Mouse (Mus musculus) megakaryocyte progenitor cell, adult 5-6 weeks (primary cell): ENCODE data around the gene Ptcd2. TPM values are rescaled to one million over a fixed set of nuclear protein-coding genes. Genes with fewer than 3 reads are reported as not detected.

Experiments used
- ATAC-seq: replicated peaks from 2 replicates; pipeline ENCODE4 v1.8.0; 2016; ENCODE audit warnings: mild to moderate bottlenecking, moderate TSS enrichment, inconsistent platforms; ENCODE audit not compliant: poor library complexity
- total RNA-seq, 2 experiments: library from RNA; stranded (forward) in 1 of 2; stranded (reverse) in 1 of 2; fragments of 157-497, 149-512 nt in 1 of 2; fragments of 200-1000 nt in 1 of 2; gene quantifications; 2 replicates each; pipeline versions ENCODE4 v1.2.3 to v1.2.4; 2015 to 2017

The Ptcd2 gene
- total RNA-seq (2015) (43.6 and 48.4 TPM in 2 replicates), total RNA-seq (2017) (64.4 and 73.5 TPM in 2 replicates)

DNA sequence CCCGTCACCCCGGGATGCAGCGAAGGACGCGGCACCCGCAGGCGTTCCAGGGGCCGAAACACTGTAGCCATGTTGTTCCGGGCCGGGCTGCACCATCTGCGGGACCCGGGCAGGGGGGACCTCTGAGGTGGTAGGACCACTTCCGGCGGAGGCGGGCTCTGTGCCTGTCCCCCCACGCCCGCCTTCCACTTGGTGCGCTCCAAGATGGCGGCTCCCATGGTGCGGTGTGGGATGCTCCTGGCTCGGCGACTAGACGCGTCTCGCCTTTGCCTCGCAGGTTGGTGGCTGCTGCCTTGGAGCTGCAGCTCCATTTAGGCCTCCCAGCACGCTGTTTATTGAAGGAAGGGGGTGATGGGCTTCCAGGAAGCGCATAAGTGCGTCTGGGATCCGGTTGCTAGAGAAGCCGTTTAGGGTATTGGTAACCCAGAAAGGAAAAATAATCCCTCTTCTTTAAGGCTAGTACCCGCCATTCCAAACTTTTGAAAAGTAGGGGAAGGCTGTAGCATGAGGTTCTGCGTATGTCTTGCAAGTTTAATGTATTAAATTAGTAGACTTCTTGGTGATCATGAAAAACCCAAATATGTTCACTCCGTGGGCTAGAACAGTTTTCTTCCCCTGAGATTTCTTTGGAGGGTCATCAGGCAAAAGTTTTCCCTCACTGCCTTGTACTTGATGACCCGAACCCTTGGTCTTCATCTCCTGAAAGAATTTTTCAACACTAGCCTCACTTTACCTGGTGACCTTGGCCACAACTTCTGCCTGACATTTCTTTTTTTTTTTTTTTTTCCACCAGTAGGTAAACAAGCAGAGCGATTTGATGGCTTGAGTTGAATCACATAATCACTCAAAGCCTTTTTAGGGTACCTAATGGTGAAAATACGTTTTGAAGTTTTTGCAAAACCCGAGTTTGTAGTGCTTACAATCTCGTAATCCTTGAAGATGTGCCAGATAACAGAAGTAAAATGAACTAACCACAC lies at the start of gene Ptcd2, which contains the start of gene Mrps27:
Gene Ptcd2, minus strand, starts transcription at position 107 of the 977 bp plus-strand sequence.
Gene Mrps27, plus strand, starts transcription at position 188 of the 977 bp plus-strand sequence.
- ATAC-seq: peak; percentile 99

DNA sequence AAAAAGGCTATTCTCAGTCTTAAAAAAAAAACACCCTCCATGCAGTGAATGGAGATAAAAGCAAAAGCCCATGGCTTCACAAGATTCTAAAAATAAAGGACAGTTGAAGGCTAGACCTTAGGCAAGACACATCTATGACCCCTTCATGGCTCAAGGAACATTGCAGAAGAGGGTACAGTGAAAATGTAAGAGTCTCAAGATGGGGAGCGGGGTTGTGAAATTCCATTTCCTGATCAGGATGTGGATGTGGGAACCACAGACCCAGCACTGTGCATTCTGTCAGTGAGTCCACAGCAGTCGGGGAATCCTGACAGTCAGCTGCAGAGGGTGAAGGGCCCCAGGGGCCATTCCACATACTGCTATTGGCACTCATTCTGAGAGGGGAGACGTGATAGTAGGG lies 48.6 kb upstream of the Ptcd2 start:
- peak; percentile 88 for ATAC-seq

DNA sequence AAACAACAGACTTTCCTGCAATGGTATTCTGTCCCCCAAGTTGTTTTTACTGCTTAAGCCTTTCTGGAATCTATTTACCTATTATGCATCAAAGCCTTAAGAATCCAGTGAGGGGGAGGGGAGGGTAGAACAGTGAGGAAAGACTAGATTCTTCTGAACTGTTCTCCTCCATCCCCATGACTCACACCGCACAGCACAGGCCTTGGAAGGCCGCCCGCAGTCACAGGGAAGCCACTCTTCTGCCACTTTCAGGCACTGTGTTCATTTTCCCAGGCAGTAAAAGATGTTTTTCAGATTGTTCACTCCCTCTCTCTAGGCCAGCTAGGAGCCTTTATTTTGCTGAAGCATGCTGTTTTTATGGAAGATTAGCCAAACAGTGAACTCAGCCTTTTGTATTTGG lies 46.9 kb upstream of the Ptcd2 start:
- no peak for ATAC-seq

DNA sequence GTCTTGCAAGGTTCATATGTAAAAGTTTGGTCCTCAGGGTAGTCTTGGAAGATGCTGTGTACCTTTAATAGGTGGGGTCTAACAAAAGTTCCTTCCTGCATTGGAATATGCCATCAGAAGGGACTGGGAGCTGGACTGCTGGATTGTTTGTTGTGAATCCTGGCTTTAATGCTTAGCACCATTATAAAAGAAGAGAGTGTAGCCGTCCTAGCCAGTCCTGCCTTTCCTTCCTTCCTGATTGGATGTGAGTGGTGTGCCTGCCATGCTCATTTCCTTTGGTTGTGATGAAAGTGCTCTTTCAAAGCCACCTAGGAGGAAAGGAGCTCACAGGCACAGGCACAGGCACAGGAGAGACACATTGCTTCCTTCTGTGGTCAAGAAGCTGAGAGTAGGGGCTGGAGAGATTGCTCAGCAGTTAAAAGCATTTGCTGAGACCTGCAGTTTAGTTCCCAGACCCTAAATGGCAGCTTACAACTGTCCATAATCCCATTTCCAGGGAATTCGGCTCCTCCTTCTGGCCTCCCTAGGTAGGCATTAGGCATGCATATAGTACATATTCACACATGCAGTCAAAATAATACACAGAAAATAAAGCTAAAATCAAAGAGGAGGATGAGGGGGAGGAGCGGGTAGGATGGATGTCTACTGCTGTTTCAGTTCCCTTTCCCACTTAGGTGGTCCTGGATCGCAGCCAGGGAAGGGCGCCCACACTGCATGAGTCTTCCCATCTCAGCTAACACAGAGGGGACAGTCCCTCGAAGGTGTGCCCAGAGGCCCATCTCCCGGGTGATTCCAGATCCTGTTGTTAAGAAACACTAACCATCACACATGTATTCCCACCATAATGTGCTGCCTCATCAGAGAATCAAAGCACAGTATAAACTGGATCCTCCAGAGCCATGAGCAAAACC lies 43.7 kb upstream of the Ptcd2 start:
- peak; percentile 40 for ATAC-seq

DNA sequence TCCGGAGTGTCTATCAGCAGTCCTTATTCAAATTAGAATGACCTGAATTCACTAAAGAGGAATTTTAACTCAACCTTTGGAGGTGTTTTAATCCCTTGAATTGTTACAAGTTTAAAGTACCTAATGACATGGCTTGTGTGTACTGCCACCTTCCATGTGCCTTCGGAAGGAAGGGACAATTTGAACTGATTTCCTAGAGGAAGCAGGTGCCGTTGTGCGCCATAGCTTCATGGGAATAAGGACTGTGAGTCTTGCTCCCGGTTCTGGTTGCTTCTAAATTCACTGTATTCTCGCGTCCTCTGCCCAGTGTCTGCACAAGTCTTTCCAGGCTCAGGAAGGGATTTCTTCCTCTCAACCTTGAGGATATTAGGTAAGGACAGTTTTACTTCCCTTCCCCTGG lies 41.8 kb upstream of the Ptcd2 start:
- ATAC-seq: no peak

DNA sequence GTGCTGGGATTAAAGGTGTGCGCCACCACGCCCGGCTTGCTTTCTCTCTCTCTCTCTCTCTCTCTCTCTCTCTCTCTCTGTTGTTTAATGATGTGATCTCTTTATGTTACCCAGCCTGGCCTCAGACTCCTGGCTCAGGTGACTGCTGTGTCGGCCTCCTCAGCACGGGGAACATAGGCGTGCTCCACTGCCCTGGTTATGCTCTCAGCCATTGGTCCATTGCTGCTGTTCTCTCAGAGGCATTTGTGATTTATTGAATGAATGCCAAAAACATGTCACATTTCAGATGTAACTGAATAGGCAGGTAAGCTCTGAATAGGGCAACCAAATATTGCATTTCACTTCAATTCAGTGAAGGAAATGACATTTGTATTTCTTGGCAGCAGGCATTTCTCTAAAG lies 41.4 kb upstream of the Ptcd2 start:
- ATAC-seq: no peak

DNA sequence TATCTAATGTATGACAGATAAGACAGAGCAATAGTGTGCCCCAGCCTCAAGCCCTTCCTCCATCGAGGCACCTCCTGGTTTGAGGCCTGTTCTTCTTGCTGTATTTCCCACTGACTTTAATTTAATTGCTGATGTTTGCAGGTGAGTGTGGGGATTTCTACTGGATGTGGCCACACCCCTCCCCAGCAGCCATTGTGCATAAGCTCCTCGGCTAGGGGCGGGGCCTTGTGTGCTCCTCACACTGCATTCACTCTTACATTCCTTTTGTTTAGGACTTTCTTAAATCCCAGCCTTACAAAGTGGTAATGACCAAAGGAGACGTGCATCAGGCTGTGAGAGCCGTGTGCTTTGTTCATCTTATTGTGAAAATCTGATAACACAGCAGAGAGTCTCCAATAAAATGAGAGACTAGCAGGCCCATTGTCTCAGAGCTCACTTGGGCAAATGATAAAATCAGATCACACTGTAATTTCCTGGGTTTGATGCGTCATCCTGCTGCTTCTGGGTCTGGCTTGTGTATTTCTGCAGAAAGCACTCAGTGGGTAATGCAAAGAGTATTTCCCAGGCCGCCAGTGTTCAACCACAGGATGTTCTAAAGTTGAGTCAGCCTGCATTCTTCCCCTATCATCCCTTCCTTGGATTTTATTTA lies 40.2 kb upstream of the Ptcd2 start:
- no peak for ATAC-seq

DNA sequence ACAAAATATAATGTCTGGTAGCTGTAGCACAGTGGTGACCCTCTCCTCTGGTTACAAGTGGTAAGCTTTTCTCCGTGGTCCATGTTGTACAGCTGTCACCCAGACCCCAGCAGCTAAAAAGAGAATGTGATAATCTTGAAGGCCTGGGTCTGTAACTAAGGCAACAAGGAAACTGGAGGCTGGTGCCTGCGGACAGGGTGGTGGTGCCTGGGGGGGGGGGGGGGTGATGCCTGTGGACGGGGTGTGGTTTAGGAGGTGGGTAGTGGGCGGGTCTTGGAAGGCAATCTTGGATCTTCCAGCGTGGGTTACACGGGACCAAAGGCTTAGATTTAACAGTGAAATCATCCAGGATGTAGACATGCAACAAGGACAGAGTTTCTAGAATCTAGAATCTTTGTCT lies 37.9 kb upstream of the Ptcd2 start:
- ATAC-seq: no peak

DNA sequence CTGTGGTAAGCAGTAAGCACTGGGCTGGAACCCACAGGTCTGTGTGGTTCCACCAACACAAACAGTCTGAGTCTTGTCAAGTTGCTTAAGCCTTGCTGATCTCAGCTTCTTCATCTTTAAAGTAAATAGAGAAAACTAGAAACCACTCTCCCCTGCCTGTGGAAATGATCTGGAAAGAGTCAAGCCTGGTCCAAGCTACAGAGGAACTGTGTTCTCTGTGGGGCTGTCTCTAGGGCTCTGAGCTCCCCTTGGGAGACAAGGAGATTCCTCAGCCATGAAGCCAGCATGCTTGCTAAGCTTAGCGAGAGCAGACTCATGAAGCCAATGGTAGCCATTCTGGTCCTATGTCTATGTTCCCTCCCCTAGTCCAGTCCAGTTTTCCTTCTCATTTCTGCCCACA lies 33.7 kb upstream of the Ptcd2 start:
- no peak for ATAC-seq

DNA sequence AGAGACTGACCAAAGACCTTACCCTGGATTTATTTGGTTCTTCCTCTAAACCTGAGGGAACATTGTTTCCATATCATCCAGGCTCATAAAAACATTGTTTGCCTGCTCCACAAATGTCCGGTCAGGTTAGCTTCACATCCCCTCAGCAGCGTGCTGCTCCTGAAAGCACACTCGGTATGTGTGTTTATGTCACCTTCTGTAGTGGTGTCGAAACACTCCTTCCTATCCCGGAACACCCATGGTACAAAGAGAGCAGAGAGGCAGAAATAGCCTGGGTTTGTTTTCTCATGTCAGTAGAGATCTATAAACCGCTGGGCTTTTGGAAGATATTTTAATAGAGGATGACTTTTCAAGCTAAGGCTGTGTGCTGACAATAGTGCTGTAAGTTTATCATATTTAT lies 32.5 kb upstream of the Ptcd2 start:
- no peak for ATAC-seq

DNA sequence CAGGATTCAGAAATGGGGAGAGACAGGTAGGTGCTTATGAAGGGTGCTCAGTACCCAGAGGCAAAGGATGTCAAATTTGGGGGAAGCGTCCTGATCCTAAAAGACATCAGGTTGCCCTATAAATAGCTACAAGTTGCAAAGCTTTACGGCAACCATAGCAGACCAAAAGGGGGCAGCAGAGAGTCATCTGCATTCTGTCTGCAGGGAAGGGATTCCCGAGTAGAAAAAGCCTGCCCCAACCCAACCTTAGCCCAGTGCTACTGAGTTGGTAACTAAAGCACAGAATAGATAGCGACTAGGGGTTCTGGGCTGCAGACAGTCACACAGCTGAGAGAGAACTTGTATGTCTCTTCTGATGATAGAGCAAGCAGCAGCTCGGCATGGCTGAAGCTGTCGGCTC lies 31.0 kb upstream of the Ptcd2 start:
- peak; percentile 88 for ATAC-seq

DNA sequence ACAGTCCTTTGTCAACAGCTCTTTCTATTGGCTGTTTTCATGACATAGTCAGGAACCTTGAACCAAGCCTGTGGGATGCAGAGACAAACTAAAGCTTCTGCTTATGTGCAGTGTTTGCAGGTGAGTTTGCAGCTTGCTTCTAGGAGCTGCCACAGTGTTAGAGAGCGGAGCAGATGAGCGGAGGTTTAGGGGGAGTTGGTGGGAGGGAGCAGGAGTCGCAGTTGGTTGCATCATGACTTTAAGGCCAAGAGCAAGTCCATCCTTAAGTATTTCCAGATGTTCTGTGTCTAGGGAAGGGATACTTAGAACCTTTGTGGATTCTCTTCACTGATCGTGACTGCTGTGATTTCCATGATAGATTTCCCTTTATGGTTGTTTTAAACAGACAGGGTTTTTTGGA lies 29.7 kb upstream of the Ptcd2 start:
- ATAC-seq: no peak

DNA sequence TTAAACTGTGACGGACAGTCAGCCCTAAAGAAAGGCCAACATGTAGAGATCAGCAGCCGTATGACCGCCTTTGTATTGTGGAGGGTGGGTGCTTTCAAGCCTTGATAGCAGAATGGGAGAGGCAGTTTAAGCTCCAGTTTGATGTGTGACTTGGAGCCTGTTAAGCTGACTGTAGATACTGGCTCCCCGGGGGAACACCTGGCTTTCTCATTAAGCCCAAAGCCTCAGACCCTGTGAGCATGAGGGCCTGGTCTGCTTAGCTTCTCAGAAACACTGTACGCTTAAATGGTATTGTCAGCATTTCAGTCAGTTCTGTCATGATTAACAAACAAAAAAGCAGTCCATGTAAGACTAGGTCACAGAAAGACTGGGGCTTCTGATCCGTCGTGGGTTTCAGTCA lies 29.2 kb upstream of the Ptcd2 start:
- ATAC-seq: no peak

DNA sequence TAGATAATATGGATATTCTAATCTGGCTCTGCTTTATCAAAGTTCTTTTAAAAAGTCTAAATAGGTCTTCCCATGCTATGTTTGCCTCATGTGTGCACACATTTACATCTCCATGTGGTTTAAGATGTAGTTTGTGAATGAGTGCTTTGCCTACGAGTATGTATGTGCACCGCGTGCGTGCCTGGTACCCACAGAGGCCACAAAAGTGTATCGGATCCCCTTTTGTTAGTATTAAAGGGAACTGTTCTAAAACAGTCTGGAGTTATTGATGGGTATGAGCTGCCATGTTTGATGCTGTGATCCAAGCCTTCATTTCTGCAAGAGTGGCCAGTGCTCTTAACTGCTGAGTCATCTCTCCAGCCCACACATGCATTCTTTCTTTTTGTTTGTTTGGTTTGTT lies 26.8 kb upstream of the Ptcd2 start:
- ATAC-seq: no peak

DNA sequence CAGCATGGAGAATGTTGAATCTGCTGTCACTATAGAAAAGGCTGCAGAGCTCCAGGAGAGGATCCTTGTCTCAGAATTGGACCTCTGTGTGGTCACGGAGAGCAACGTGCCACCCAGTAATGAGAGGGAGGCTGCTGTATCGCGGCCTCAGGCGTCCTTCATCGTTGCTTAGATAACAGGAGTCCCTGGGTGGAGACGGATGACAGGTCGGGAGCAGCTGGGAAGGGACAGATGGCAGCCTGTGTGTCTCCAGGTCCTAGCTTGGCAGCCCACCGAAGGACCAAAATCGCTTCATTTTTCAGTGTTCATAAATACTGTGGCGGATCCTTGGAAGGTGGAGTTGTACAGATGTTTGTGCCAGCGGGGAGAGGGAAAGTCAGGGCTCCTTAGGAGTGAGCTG lies 24.6 kb upstream of the Ptcd2 start:
- ATAC-seq: no peak

DNA sequence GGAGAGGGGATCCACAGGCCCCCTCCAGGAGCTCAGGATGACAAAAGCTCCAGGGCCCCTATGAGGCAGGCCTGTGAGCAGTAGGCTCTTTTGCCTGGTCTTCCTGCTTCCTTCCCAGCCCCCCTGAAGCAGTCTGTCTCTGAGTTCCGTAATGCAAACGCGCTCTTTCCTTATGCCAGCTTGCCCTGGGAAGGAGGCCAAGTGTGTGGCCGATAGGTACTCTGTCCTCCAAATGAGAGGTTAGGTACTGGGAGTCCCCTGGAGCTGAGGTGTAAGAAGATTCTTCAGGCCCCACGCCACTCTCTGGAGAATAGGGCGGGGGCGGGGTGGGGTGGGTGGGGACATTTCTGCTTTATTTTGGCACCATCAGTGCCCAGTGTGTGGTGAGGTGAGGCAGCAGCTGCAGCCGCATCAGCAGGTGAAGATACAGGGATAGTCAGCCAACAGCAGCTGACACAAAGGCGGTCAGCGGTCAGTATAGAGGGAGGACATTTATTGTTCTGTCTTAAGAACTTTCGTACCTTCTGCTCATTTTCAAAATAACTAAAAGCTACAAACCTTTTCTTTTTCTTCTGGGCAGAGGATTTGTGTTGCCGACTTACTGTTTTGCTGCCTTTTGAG lies 23.2 kb upstream of the Ptcd2 start:
- ATAC-seq: no peak

DNA sequence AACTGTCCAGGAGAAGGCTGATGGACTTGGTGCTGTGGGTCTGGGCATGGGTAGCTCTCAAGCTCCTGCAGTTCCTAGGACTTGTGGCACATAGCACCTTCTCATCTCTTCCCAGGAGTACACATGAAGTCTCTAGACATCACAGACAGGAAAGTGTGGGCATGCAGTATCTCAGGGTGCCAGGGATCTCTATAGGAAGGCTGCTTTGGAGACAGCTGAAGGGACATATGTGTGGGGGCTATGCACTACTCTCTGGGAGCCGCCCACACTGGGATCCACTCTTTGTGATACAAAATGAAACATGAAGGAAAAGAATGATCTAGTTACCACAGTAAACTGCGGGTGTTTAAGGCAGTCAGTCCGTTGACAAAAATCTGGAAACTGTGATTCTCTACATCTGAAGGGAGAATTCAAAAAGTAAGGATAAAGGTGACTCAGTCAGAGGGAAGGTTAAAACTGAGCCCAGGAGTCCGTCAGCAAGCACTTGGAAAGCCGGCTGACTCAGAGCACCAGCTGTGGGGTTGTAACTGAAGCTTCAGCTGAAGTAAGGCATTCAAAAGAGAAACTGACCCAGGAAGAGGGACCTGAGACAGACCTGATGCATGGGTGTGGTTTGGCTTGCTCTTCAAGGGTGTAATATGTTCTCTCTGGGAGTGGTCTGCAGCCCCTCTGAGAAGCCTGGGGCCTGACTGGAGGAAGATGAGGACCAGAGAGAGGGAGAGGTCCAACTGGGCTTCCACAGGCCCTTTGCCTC lies 22.1 kb upstream of the Ptcd2 start:
- no peak for ATAC-seq

DNA sequence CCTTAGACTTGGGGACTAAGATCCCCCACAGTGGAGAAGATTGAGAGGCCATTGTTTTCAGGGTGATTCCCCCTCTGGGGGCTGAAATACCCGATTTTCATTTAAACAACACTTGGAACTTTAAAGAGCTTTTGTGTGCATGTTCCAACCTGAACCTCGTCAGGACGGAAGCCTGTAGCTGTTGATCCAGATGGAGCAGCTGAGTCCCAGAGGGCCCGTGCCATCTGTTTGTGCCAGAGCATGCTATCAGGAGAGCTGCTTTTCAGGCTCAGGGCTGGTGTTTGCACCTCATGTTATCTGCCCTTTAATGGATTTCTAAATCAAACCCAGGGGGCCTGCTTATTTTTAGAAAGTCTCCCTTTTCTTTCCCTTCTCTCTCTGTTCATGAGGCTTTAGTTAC lies 19.4 kb upstream of the Ptcd2 start:
- no peak for ATAC-seq

DNA sequence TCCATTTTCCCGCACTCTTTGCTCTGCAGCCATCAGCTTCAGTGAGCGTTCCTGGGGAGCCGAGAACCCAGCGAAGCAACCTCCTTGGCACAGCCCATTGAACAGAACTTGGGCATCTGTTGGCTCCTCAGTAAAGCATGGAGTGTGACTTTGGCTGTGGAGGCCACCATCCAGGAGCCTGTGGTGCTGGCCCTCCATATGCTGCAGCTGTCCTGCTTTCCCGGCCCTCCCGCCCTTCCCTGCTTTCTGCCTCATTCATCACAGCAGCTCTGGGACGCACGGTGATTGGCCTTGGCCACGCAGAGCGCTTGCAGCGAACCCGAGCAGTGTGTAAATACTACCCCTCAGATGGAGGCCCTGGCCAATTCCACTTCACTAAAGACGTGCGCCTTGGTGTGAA lies 14.4 kb upstream of the Ptcd2 start:
- no peak for ATAC-seq
